Mouse (Mus musculus) lung, embryonic 14.5 days (tissue): Measurements from ENCODE around the gene Gja5. TPM values are rescaled to one million over a fixed set of nuclear protein-coding genes. Genes with fewer than 3 reads are reported as not detected.

Experiments used
- ATAC-seq: fragments of 200-750 bp; cut with Nextera tagmentation; 2 replicates; pipeline ENCODE4 v1.8.0; 2017; ENCODE audit warnings: mild to moderate bottlenecking, moderate TSS enrichment, moderate library complexity; ENCODE audit not compliant: insufficient read depth
- DNase-seq: peaks from one replicate; pipeline ENCODE4 v3.0.0-alpha.2; 2015
- H3K27ac ChIP-seq: fragments of 300-500 bp; sonication (generic); 2 replicates; pipeline ENCODE4 v1.5.1; 2014; ENCODE audit warnings: low read depth, mild to moderate bottlenecking, moderate library complexity
- H3K27me3 ChIP-seq: fragments of 300-500 bp; sonication (generic); 2 replicates; pipeline ENCODE4 v1.6.1; 2014; ENCODE audit warnings: low read length, control low read depth; ENCODE audit not compliant: insufficient read depth
- H3K36me3 ChIP-seq: fragments of 300-500 bp; sonication (generic); 2 replicates; pipeline ENCODE4 v1.6.1; 2014; ENCODE audit warnings: control low read depth; ENCODE audit not compliant: insufficient read depth
- H3K4me1 ChIP-seq: fragments of 300-500 bp; sonication (generic); 2 replicates; pipeline ENCODE4 v1.6.1; 2014; ENCODE audit warnings: antibody characterized with exemption, control low read depth; ENCODE audit not compliant: insufficient read depth
- H3K4me2 ChIP-seq: fragments of 300-500 bp; sonication (generic); 2 replicates; pipeline ENCODE4 v1.6.1; 2014; ENCODE audit warnings: mild to moderate bottlenecking
- H3K4me3 ChIP-seq: fragments of 300-500 bp; sonication (generic); 2 replicates; pipeline ENCODE4 v1.5.1; 2014; ENCODE audit warnings: low read depth, low read length
- H3K9ac ChIP-seq: fragments of 300-500 bp; sonication (generic); 2 replicates; pipeline ENCODE4 v1.6.1; 2014
- H3K9me3 ChIP-seq: fragments of 300-500 bp; sonication (generic); 2 replicates; pipeline ENCODE4 v1.6.1; 2016; ENCODE audit warnings: low read depth, low read length, control low read depth
- CTCF ChIP-seq: IDR thresholded peaks from 2 replicates; pipeline ENCODE4 v1.5.1; 2016; ENCODE audit warnings: antibody characterized with exemption, low read depth
- WGBS: fragments of 180-500 bp; shearing (Covaris S2); extraction: QIAGEN DNeasy Blood & Tissue Kit; methylation state at CpG from one replicate; pipeline ENCODE4 v1.1.7; 2014; 5-methylcytosine and 5-hydroxymethylcytosine counted together
- polyA plus RNA-seq: library from polyadenylated mRNA; unstranded; fragments of >200 nt; fragmentation: Nextera tagmentation; extraction: Ambion mirVana; gene quantifications from 2 replicates; pipeline ENCODE4 v1.2.1, GENCODE M21; 2014

The Gja5 gene
- polyA plus RNA-seq, 1 experiment from 2014 or later: 6.4 TPM

DNA sequence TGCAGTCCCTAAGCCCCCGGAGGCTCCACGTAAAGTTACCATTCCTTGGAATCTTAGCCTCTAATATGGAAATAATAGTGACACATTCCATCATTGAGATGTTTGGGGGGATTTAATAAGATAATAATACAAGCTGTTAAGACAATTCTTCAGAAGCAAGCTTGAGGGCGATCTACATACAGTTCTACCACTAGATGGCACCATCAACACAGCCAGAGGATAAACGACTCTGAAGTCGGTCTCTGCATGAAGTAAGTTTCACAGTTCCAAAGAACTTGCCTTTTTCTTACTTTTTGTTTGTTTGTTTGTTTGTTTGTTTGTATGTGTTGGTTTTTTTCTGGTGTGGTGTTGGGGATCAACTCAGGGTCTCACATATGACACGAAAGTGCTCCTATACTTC, 31.7 kb downstream of the Gja5 start:
- DNase-seq: peak; percentile 95
- Histone ChIP-seq H3K4me3 (no peak overlapping the region), H3K36me3 (no peaks in the 10 kb centered on the region), H3K27me3 (no peaks in the 10 kb centered on the region), H3K4me1 (no peaks in the 10 kb centered on the region), H3K4me2 (no peak overlapping the region), H3K9ac (no peak overlapping the region), H3K9me3 (no peaks in the 10 kb centered on the region), H3K27ac (no peak overlapping the region)
- 10% methylated on average over 6 of the region's 6 CpGs for WGBS
- no peak for ATAC-seq
- TF ChIP-seq CTCF: peak; percentile 93

GRCm38 (mm10) chr3:96937606-96938005, 33.1 kb downstream of the Gja5 start:
- Histone ChIP-seq H3K27me3 (no peaks in the 10 kb centered on the region), H3K9me3 (no peaks in the 10 kb centered on the region), H3K4me2 (no peak overlapping the region), H3K36me3 (no peaks in the 10 kb centered on the region), H3K4me3 (no peak overlapping the region), H3K4me1 (no peaks in the 10 kb centered on the region), H3K9ac (no peak overlapping the region), H3K27ac (no peak overlapping the region)
- DNase-seq (peak; percentile 50), ATAC-seq (0 out of 2 replicates have a peak, but pooled peaks have one; percentile 45)
- WGBS: 27% methylated on average over 5 of the region's 5 CpGs
- no peak for TF ChIP-seq CTCF

- Histone ChIP-seq H3K27me3 (no peaks in the 10 kb centered on the region), H3K36me3 (no peaks in the 10 kb centered on the region), H3K4me1 (no peaks in the 10 kb centered on the region), H3K4me2 (peak overlapping the region; percentile 32; the same call in 1 of the 2 replicates), H3K27ac (no peak overlapping the region), H3K4me3 (no peak overlapping the region), H3K9ac (no peak overlapping the region), H3K9me3 (peaks cover 4% of the 10 kb centered on the region; the same call in 1 of the 2 replicates)
- peak; percentile 86 for ATAC-seq
- 8% methylated on average over 11 of the region's 11 CpGs for WGBS
- DNase-seq: peak; percentile 97
- peak; percentile 98 for TF ChIP-seq CTCF
These were observed 34.2 kb downstream of the Gja5 start for GRCm38 (mm10) chr3:96938738-96939137.

GRCm38 (mm10) chr3:96942706-96943105, 38.2 kb downstream of the Gja5 start:
- no peaks in the 10 kb centered on the region for H3K4me1 ChIP-seq
- WGBS: 70% methylated on average over 2 of the region's 2 CpGs
- ATAC-seq (no peak), DNase-seq (no peak)
- H3K36me3 ChIP-seq: no peaks in the 10 kb centered on the region
- no peaks in the 10 kb centered on the region for H3K27me3 ChIP-seq
- TF ChIP-seq CTCF: no peak
- H3K9ac ChIP-seq: no peak overlapping the region
- no peak overlapping the region for H3K4me3 ChIP-seq
- H3K4me2 ChIP-seq: no peak overlapping the region
- H3K9me3 ChIP-seq: peaks cover 4% of the 10 kb centered on the region; the same call in 1 of the 2 replicates
- no peak overlapping the region for H3K27ac ChIP-seq

- peak overlapping the region; percentile 37 for H3K4me2 ChIP-seq
- H3K9ac ChIP-seq: no peak overlapping the region
- WGBS: 28% methylated on average over 14 of the region's 14 CpGs
- H3K4me3 ChIP-seq: no peak overlapping the region
- peaks cover 5% of the 10 kb centered on the region; the same call in 1 of the 2 replicates for H3K4me1 ChIP-seq
- no peak for TF ChIP-seq CTCF
- DNase-seq: peak; percentile 41
- no peaks in the 10 kb centered on the region for H3K36me3 ChIP-seq
- peak; percentile 74 for ATAC-seq
- H3K9me3 ChIP-seq: no peaks in the 10 kb centered on the region
- no peaks in the 10 kb centered on the region for H3K27me3 ChIP-seq
- 0 out of 2 replicates have a peak overlapping the region, but pooled peaks have one; percentile 6 for H3K27ac ChIP-seq
These were observed 49.2 kb downstream of the Gja5 start for GRCm38 (mm10) chr3:96953489-96954233.

- Histone ChIP-seq H3K4me3 (no peak overlapping the region), H3K4me2 (no peak overlapping the region), H3K9ac (no peak overlapping the region), H3K9me3 (no peaks in the 10 kb centered on the region), H3K27me3 (no peaks in the 10 kb centered on the region), H3K27ac (no peak overlapping the region), H3K36me3 (no peaks in the 10 kb centered on the region), H3K4me1 (no peaks in the 10 kb centered on the region)
- 40% methylated on average over 8 of the region's 8 CpGs for WGBS
- TF ChIP-seq CTCF: no peak
- no peak for ATAC-seq
- peak; percentile 21 for DNase-seq
These were observed 56.1 kb downstream of the Gja5 start for GRCm38 (mm10) chr3:96960597-96960996.

DNA sequence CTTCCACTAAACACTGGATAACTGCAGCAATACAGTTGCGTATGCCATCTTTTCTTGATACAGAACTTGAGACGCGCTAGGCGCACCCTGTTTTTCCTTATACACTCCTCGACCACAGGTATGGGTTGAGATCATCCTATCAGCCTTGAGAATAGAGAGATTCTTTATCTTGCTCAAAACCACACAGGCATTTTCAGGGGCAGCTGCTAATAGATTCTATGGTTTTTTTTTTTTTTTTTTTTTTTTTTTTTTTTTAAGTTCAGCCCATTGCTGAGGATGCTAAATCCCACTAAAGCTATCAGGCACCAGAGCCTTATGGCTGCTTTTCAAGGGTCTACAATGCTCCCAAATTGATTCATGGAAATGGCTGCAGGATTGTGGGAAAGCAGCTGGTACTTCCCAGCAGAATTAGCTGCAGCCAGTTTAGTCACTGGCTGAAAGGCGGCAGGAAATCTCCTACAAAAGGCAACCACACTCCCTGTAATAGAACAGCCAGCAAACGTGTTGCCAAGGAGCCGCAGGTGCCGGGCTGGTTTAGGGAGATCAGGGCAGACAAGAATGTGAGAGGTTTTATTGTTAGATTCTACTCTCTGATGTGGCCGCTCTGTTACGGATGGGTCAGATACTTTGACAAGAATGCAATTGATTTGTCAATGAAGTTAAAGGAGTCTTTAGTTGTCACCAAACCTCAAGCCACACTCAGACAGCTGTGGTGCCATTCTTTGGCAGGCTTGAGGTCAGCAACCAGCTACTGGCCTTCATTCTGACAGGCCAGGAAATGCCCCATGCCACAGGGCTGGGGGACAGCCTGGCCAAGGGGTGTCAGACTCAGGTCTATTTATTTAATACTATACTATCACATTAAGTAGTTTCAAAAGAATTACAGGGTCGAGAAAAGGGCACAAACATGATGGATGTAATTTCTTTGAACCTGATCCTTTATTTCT, 58.9 kb downstream of the Gja5 start:
- Histone ChIP-seq H3K9ac (no peak overlapping the region), H3K27ac (no peak overlapping the region), H3K4me3 (no peak overlapping the region), H3K36me3 (no peaks in the 10 kb centered on the region), H3K9me3 (no peaks in the 10 kb centered on the region), H3K27me3 (no peaks in the 10 kb centered on the region), H3K4me1 (no peaks in the 10 kb centered on the region), H3K4me2 (no peak overlapping the region)
- 63% methylated on average over 12 of the region's 12 CpGs for WGBS
- no peak for ATAC-seq
- TF ChIP-seq CTCF: no peak
- DNase-seq: no peak
